Mouse (Mus musculus): ENCODE measurements around the gene Chp1.

DNA sequence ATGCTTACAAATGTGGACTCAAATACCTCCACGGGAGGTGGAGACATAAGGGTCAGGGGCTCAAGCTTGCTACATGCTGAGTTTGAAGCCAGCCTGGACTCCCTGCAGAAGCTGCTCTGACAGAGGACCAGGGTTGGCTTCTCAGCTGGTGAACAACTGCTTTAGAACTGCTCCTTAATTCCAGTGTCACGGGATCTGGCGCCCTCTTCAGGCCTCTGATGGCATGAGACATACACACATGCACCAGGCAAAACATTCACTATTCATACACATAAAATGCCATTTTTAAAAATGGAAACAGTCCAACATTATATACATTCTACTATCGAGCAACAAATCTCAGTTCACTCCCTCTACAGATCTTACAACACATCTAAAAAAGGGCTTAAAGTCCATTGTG is 39.9 kb downstream of the Chp1 start:
- TF ChIP-seq CTCF (IDR thresholded peaks at IDR 0.05; ENCODE audit: control insufficient read depth, insufficient read depth, insufficient replicate concordance, low read depth, low read length) (peak; percentile 52; the same call in 1 of the 2 replicates), POLR2A (IDR thresholded peaks at IDR 0.05; ENCODE audit: control insufficient read depth, low read depth, low read length) (no peak)

Data from testis, adult 2 months (tissue).